Mouse (Mus musculus) heart, adult 18-20 months (tissue): Measurements from ENCODE around the gene Ppm1b. TPM values are rescaled to one million over a fixed set of nuclear protein-coding genes. Genes with fewer than 3 reads are reported as not detected.
"Not testable (repeated sequence)": the region's sequence is repeated elsewhere in the genome, so short reads cannot be mapped to it uniquely, and the experiment has no call there.

Source experiments
- DNase-seq, 2 experiments: peaks; one replicate each; pipeline ENCODE4 v3.0.0; 2021 to 2022; ENCODE audit warnings: mixed read lengths in 1 of 2
- long read RNA-seq, 2 experiments: library from polyadenylated mRNA; stranded (forward); transcript quantifications; one replicate each; pipeline ENCODE4 v2.0.0; 2021
- total RNA-seq, 2 experiments: library from RNA; stranded (reverse); gene quantifications; 2 replicates each; pipeline ENCODE4 v1.2.3; 2021

Ppm1b gene
- 100 to 1,000 TPM; 123 to 129 TPM for total RNA-seq
- long read RNA-seq, experiment 1, transcript Ppm1b-201 (6 exons, 2,670 nt): major isoform, 101 of 196 reads
- long read RNA-seq, experiment 1, transcript Ppm1b-202 (6 exons, 3,323 nt): minor isoform, 77 of 196 reads
- long read RNA-seq, experiment 1, partial matches to known transcripts: 9 of 196 reads
- long read RNA-seq, experiment 1, other reads (novel, unspliced or antisense): 8 of 196 reads
- long read RNA-seq, experiment 2, transcript Ppm1b-201 (6 exons, 2,670 nt): minor isoform, 26 of 73 reads
- long read RNA-seq, experiment 2, transcript Ppm1b-202 (6 exons, 3,323 nt): major isoform, 30 of 73 reads
- long read RNA-seq, experiment 2, partial matches to known transcripts: 5 of 73 reads
- long read RNA-seq, experiment 2, other reads (novel, unspliced or antisense): 8 of 73 reads

GRCm38 (mm10) chr17:84956441-84956840 lies at the start of gene Ppm1b:
Ppm1b (plus strand) TSS chr17:84956741.
- DNase-seq: no peak

- DNase-seq: peak; percentile 12 to 39
These were observed 34.7 kb upstream of the Ppm1b start for GRCm38 (mm10) chr17:84921666-84922376.

DNA sequence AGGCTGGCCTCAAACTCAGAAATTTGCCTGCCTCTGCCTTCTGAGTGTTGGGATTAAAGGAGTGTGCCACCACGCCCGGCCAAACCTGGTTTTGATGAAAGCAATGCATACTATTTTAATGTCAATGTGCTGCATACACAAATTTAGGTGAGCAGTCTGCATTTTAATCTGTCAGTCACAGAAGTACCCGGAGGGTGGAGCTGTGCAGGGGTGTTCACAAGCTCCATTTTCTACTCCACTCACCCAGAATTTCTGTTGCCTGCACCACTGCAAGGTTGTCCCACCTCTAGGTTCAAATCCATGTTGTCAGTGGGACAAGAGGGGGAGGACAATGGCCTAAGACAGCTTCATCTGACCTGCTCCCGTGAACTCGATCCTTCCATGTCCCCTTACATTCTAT lies 31.8 kb upstream of the Ppm1b start:
- no peak for DNase-seq

DNA sequence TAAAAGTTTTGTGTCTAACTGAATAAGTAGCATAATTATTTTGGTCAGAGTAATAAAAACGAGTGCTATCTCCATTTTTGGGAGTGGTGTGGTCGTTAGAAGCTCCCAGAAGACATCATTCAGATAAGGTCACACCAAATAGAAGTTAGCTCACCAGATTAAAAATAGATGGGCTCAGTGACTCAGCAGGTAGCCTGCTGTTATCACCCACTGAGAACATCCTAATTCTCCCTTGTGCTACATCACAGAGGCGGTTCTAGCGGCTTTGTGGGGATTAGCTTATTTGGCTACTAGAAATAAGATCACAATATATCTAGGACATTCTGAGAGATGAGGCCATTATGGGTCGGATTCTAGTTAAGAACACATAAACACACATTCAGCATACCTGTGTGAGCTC lies 30.3 kb upstream of the Ppm1b start:
- DNase-seq: peak; percentile 29 to 41

GRCm38 (mm10) chr17:84927580-84927979 lies 29.0 kb upstream of the Ppm1b start:
- no peak for DNase-seq

DNA sequence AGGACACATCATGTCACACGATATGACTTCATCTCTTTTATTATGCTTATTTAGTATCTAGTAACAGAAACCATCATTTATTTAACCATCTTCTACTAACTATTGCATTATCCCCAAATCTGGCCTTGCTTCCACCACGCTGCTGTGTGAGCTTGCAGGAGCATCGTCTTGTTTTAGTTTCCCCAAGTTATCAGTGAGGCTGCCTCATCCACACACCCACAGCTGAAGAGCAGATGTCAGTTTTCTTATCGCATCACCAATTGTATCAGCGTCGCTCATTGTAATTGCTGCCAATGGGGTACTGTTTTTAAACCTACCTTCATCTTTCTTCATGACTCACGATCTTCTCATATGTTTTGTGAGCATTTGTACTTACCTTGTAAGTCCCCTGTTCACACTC lies 23.6 kb upstream of the Ppm1b start:
- no peak for DNase-seq

- DNase-seq: no peak
These were observed 22.6 kb upstream of the Ppm1b start for GRCm38 (mm10) chr17:84933968-84934367.

DNA sequence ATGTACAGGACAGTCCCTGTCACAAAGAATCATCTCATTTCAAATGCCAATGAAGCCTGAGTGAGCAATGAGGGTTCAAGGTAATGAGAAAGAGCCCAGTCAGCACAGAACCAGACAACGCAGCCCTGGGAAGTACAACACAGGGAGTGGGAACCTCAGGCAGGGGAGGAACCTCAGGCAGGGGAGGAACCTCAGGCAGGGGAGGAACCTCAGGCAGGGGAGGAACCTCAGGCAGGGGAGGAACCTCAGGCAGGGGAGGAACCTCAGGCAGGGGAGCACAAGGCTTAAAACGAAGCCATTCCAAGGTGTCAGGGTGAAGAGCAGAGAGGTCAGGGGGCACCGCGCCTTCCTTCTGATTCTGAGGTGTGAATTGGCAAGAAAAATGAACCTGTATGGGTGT lies 20.9 kb upstream of the Ppm1b start:
- not testable (repeated sequence) for DNase-seq

GRCm38 (mm10) chr17:84936301-84936700 lies 20.2 kb upstream of the Ppm1b start:
- DNase-seq: no peak

GRCm38 (mm10) chr17:84936809-84937208 lies 19.7 kb upstream of the Ppm1b start:
- no peak for DNase-seq

- no peak for DNase-seq
These were observed 19.3 kb upstream of the Ppm1b start for GRCm38 (mm10) chr17:84937220-84937619.

DNA sequence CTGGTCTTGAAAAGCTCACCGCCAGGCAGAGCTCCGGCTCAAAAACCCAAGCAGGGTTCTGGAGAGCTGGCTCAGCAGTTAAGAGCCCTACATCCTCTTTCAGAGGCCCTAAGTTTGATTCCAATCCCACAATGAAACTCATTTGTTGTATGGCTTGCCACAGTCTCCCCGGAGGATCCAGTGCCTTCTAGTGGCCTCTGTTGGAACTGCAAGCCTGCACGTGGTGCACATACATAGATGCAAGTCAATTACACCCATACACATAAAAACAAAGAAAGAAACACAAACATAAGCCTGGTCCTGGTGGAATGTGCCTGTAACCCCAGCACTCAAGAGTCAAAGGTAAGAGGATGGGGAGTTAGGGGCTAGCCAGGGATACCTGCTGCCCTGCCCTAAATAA lies 18.3 kb upstream of the Ppm1b start:
- DNase-seq: no peak

GRCm38 (mm10) chr17:84940017-84940731 lies 16.4 kb upstream of the Ppm1b start:
- DNase-seq: no peak

- DNase-seq: no peak
These were observed 15.2 kb upstream of the Ppm1b start for GRCm38 (mm10) chr17:84941291-84941868.

DNA sequence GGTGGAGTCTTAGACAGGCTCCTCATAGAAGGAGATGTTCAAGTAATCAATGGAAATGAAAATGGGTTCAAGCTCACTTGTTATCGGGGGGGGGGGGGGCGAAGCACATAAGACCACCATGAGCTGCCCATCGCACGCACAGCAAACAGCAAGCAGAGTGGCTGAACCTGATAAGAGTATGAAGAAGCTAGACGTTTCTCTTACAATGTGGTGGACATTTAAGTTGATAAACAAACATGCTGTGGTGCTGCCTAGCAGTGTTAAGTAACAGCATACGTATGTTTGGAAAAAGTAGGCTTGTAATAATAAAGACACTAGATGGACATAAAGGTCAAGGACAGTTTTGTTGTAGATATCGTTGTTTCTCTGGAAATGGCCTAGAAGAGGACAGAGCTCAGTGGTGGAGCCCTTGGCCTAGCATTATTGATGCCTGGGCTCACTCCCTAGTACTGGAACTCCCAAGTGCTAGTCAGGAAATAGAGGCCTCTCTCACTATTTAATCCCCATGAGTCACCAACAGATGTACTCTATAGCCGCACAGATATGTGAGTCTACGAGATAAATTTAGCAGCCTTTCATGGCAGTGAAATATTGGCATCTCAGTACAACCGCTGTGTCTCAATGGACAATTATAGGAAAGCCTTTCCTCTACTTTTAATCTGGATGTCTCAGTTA lies 14.0 kb upstream of the Ppm1b start:
- no peak for DNase-seq

GRCm38 (mm10) chr17:84943033-84943393 lies 13.5 kb upstream of the Ppm1b start:
- no peak for DNase-seq

GRCm38 (mm10) chr17:84944348-84944747 lies 12.2 kb upstream of the Ppm1b start:
- DNase-seq: no peak

GRCm38 (mm10) chr17:84952521-84952920 lies 4.0 kb upstream of the Ppm1b start:
- no peak for DNase-seq

GRCm38 (mm10) chr17:84953776-84954175 lies 2.8 kb upstream of the Ppm1b start:
- DNase-seq: no peak

DNA sequence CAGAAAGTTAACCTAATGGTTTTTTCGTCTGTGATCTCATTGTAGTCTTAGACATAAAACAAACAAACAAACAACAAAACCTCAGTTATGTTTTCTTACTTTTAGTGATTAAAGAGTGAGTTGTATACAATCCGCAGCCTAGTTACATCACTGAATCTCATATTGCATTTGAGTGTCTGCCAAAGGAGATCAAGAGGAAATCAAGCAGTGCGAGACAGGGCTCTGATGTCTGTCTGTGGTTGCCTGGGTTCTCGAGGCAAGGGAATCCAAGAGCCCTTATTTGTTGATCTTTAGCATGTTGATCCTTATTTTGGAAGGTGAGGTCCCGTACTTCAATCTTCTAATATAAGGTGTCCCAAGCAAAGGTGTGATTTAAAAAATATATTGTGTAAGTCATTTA lies 1.7 kb upstream of the Ppm1b start:
- no peak for DNase-seq

- peak; percentile 94 to 96 for DNase-seq
These were observed 468 bp downstream of the Ppm1b start for GRCm38 (mm10) chr17:84956931-84957486.
